Mouse (Mus musculus) adrenal gland (tissue): Measurements from ENCODE around the gene Nfil3.

Experiments used
- intact Hi-C: fragments of 180-260 bp; cut with DNase I; formaldehyde crosslinking; loops from one replicate; pipeline ENCODE4 v1.15.1; 2025

Nfil3 gene

GRCm38 (mm10) chr13:52947545-52947944 is 33.3 kb downstream of the Nfil3 start:
- intact Hi-C loops: no loop called here

GRCm38 (mm10) chr13:52945769-52946168 is 35.1 kb downstream of the Nfil3 start:
- intact Hi-C loops: no loop called here

- intact Hi-C loops: no loop called here
Measured at GRCm38 (mm10) chr13:52944116-52944515, 36.8 kb downstream of the Nfil3 start.

- intact Hi-C loops: no loop called here
Measured at GRCm38 (mm10) chr13:52942876-52943388, 37.9 kb downstream of the Nfil3 start.

GRCm38 (mm10) chr13:52940956-52941355 is 39.9 kb downstream of the Nfil3 start:
- intact Hi-C loops: no loop called here

- intact Hi-C loops: loop anchor here (5.0 kb wide), 1 partner anchor 42 kb away; no protein-coding TSS in a partner anchor
Measured at GRCm38 (mm10) chr13:52930582-52930981, 50.3 kb downstream of the Nfil3 start.

- intact Hi-C loops: loop anchor here (5.0 kb wide), 2 partner anchors 43 to 107 kb away; no protein-coding TSS in a partner anchor
Measured at GRCm38 (mm10) chr13:52929209-52930171, 51.4 kb downstream of the Nfil3 start, which contains the start of gene Auh. Gene Auh, minus strand, starts transcription at chr13:52929681.

GRCm38 (mm10) chr13:52928392-52928791 is 52.5 kb downstream of the Nfil3 start:
- intact Hi-C loops: loop anchor here (5.0 kb wide), 1 partner anchor 106 kb away; no protein-coding TSS in a partner anchor

GRCm38 (mm10) chr13:52924457-52924856 is 56.4 kb downstream of the Nfil3 start:
- intact Hi-C loops: no loop called here

GRCm38 (mm10) chr13:52921966-52922365 is 58.9 kb downstream of the Nfil3 start:
- intact Hi-C loops: no loop called here

- intact Hi-C loops: no loop called here
Measured at GRCm38 (mm10) chr13:52921065-52921825, 59.6 kb downstream of the Nfil3 start.

GRCm38 (mm10) chr13:52919790-52920352 is 61.0 kb downstream of the Nfil3 start:
- intact Hi-C loops: no loop called here

- intact Hi-C loops: no loop called here
Measured at GRCm38 (mm10) chr13:52918333-52918732, 62.5 kb downstream of the Nfil3 start.
